Mouse (Mus musculus) megakaryocyte, embryonic 14.5 days (primary cell): Measurements from ENCODE around the gene Sox5. TPM values are rescaled to one million over a fixed set of nuclear protein-coding genes. Genes with fewer than 3 reads are reported as not detected.

Source experiments
- H3K27me3 ChIP-seq: replicated peaks from 2 replicates; pipeline ENCODE3; 2012; ENCODE audit warnings: inconsistent platforms
- H3K36me3 ChIP-seq: replicated peaks from 2 replicates; pipeline ENCODE3; 2012; ENCODE audit warnings: low read length, inconsistent platforms, mixed read lengths
- H3K4me1 ChIP-seq: 2 replicates; pipeline ENCODE4 v1.6.1; 2012; ENCODE audit warnings: inconsistent platforms
- H3K4me3 ChIP-seq: replicated peaks from 2 replicates; pipeline ENCODE3; 2012; ENCODE audit warnings: moderate library complexity, mild to moderate bottlenecking, inconsistent platforms
- H3K9me3 ChIP-seq: 2 replicates; pipeline ENCODE4 v1.6.1; 2012; ENCODE audit warnings: inconsistent platforms
- FLI1 ChIP-seq: IDR thresholded peaks from 2 replicates; pipeline ENCODE4 v1.6.1; 2012; ENCODE audit warnings: low read length, inconsistent platforms, mixed read lengths
- GATA1 ChIP-seq: IDR thresholded peaks from 3 replicates; pipeline ENCODE4 v1.6.1; 2012; ENCODE audit warnings: mixed read lengths, low read length, inconsistent platforms, borderline replicate concordance
- polyA plus RNA-seq: library from polyadenylated mRNA; stranded (reverse); fragments of >175 nt; gene quantifications from 2 replicates; pipeline ENCODE4 v1.2.3, GENCODE M21; 2012; ENCODE audit warnings: low replicate concordance; ENCODE audit not compliant: insufficient read depth

Gene Sox5
- polyA plus RNA-seq, 1 experiment: 0.07 TPM

DNA sequence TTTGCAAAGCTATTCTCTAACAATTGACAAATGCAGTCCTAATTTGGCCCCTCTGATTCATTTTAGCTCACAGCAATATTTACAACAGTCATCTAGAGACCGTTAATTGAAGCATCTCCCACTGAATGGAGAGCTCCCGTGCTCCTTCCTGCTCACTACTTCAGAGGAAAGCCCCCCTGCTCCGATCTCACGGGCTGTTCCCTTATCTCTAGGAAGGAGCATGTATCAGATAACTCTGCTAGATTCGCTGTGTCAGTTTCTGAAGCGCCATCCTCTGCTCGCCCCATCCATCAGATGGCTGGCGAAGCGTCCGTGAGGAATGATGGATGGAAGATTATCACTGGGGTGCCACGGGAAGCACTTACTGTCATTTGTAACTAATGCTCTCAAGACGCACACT is 926.4 kb downstream of the Sox5 start:
- Histone ChIP-seq H3K4me1 (peaks cover 29% of the 10 kb centered on the region), H3K4me3 (no peak overlapping the region), H3K9me3 (no peaks in the 10 kb centered on the region), H3K36me3 (no peaks in the 10 kb centered on the region), H3K27me3 (no peaks in the 10 kb centered on the region)
- TF ChIP-seq GATA1 (no peak), FLI1 (no peak)

DNA sequence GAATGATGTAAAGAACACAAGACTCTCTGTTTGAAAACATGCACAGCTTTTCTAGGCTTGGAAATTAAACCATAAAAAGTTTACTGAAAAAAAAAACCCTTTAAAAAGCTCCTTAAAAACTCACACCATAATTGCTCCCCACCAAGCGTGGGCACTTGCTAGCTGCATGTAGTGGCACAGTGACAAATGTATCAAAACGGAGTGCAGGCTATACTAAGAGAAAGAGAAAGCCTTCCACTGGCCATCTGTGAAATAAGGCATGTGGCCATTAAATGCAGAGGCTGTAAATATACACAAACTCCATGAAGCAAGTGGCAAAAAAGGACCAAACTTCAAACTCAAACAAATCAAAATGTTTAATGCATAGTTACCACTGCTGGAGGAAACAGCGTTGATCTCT is 927.7 kb downstream of the Sox5 start:
- Histone ChIP-seq H3K36me3 (no peaks in the 10 kb centered on the region), H3K4me3 (no peak overlapping the region), H3K27me3 (no peaks in the 10 kb centered on the region), H3K4me1 (peaks cover 22% of the 10 kb centered on the region), H3K9me3 (no peaks in the 10 kb centered on the region)
- TF ChIP-seq GATA1 (no peak), FLI1 (no peak)

- peaks cover 10% of the 10 kb centered on the region for H3K4me1 ChIP-seq
- no peak overlapping the region for H3K4me3 ChIP-seq
- TF ChIP-seq FLI1 (no peak), GATA1 (no peak)
- no peaks in the 10 kb centered on the region for H3K36me3 ChIP-seq
- peaks cover 2% of the 10 kb centered on the region for H3K27me3 ChIP-seq
- no peaks in the 10 kb centered on the region for H3K9me3 ChIP-seq
Observed at GRCm38 (mm10) chr6:143845761-143846160, 936.0 kb downstream of the Sox5 start.

GRCm38 (mm10) chr6:143844701-143844970 is 937.1 kb downstream of the Sox5 start:
- no peaks in the 10 kb centered on the region for H3K9me3 ChIP-seq
- H3K27me3 ChIP-seq: peaks cover 2% of the 10 kb centered on the region
- H3K4me3 ChIP-seq: no peak overlapping the region
- no peaks in the 10 kb centered on the region for H3K36me3 ChIP-seq
- H3K4me1 ChIP-seq: peaks cover 10% of the 10 kb centered on the region
- TF ChIP-seq FLI1 (no peak), GATA1 (no peak)

DNA sequence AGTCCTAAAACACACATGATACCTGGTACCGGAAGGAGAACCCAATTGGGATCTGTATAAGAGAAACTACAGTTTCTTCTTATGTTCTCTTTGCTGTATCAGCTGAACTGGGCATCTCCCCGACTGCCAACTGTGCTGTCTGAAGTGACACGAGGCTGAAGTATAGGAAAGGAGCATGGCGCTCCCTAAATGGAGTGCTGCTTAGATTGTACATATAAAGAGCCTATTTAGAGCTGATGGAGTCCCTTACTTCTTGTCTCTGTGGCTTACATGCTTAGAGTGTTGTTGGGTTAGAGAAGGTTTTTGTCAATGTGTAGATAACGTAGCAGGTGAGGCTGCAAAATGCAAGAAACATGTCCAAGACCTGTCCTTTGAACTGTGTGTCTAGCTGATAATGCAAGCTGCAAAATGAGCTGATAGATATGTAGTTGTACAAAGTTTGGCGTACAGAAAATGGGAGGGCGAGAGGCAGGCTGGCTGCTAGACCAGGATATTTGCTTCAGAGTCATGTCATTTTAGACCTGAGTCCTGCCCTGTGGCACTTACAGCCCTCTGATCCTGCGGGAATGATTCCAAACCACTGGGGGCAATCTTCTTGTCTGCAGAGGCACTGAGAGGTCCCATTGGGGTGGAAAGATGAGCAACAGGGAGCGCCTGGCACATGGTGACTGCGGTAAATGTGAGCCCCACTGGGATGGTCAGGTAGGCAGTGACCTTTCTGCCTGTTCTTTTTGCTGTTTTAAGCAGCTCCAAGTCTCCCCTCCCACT is 937.7 kb downstream of the Sox5 start:
- peaks cover 2% of the 10 kb centered on the region for H3K27me3 ChIP-seq
- TF ChIP-seq GATA1 (no peak), FLI1 (no peak)
- H3K36me3 ChIP-seq: no peaks in the 10 kb centered on the region
- peaks cover 10% of the 10 kb centered on the region for H3K4me1 ChIP-seq
- no peak overlapping the region for H3K4me3 ChIP-seq
- H3K9me3 ChIP-seq: no peaks in the 10 kb centered on the region

DNA sequence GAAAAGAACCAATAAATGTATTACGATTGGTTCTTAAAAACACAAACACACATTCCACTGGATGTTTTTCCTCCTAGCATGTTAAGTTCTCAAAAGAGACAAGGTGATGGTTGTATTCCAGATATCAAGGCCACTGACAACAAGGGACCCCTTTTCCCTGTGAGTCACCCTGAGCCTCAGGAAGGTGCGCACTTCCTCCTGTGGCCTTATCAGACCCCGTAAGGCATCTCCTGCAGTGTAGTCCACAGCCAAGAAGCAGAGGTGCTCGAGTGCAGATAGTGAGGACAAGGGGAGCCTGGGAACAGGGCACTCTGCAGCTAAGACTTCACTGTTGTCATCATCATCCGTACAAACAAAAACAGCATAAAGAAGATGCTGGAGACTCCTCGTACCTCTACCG is 939.8 kb downstream of the Sox5 start:
- TF ChIP-seq FLI1 (no peak), GATA1 (no peak)
- no peaks in the 10 kb centered on the region for H3K9me3 ChIP-seq
- no peak overlapping the region for H3K4me3 ChIP-seq
- H3K36me3 ChIP-seq: no peaks in the 10 kb centered on the region
- H3K4me1 ChIP-seq: peaks cover 10% of the 10 kb centered on the region
- H3K27me3 ChIP-seq: peaks cover 2% of the 10 kb centered on the region

DNA sequence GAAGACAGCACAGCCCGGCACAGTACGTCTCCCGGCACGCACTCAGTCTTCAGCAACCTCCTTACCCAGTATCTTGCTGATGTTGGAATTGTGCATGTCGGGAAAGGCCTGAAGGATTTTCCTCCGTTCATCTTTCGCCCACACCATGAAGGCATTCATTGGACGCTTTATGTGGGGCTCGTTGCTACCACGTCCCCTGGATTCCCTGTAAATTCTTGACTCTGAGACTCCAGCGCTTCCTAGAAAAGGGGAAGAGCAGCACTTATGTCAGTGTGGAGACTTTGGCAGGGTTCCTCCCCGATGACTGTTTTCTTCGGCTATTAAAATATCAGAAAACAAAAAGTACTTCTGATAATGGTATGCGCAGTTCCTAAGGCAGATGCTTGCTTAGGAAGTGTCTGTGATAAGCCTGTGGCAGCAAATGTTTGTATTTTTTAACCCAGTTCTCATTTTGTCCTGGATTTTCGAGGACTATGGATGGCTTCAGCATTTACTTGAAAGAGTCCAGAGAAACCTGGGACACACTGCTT is 940.6 kb downstream of the Sox5 start:
- H3K9me3 ChIP-seq: no peaks in the 10 kb centered on the region
- H3K36me3 ChIP-seq: no peaks in the 10 kb centered on the region
- H3K4me1 ChIP-seq: peaks cover 10% of the 10 kb centered on the region
- TF ChIP-seq GATA1 (no peak), FLI1 (no peak)
- H3K4me3 ChIP-seq: no peak overlapping the region
- peaks cover 2% of the 10 kb centered on the region for H3K27me3 ChIP-seq

GRCm38 (mm10) chr6:143838384-143839076 is 943.2 kb downstream of the Sox5 start:
- H3K4me3 ChIP-seq: no peak overlapping the region
- H3K36me3 ChIP-seq: no peaks in the 10 kb centered on the region
- H3K27me3 ChIP-seq: peaks cover 2% of the 10 kb centered on the region
- TF ChIP-seq GATA1 (no peak), FLI1 (no peak)
- peaks cover 4% of the 10 kb centered on the region for H3K4me1 ChIP-seq
- H3K9me3 ChIP-seq: peaks cover 5% of the 10 kb centered on the region

DNA sequence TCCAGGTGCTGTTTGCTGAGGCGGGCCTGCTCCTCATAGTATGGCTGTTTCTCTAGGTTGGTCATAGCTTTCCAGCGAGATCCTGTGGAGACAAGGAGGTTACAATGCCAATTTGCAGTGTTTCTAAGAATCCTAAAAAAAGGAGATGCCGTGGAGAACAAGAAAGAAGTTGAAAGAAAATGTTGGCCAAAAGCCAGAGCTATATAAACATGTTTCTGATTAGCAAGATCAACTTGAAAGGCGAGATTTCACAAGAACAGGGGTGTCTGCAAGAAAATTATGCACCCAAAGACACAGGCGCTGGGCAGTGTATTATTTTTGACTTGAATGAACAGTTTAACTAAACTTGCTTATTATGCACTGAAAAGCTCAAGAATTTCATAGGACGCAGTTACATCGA is 946.4 kb downstream of the Sox5 start:
- H3K36me3 ChIP-seq: no peaks in the 10 kb centered on the region
- TF ChIP-seq GATA1 (no peak), FLI1 (no peak)
- peaks cover 11% of the 10 kb centered on the region for H3K4me1 ChIP-seq
- no peaks in the 10 kb centered on the region for H3K27me3 ChIP-seq
- H3K4me3 ChIP-seq: no peak overlapping the region
- H3K9me3 ChIP-seq: peaks cover 11% of the 10 kb centered on the region

GRCm38 (mm10) chr6:143833986-143834385 is 947.8 kb downstream of the Sox5 start:
- H3K4me3 ChIP-seq: no peak overlapping the region

More at GRCm38 (mm10) chr6:143833986-143834385, 947.8 kb downstream of the Sox5 start:
- TF ChIP-seq GATA1: no peak
- no peak for TF ChIP-seq FLI1
- peaks cover 11% of the 10 kb centered on the region for H3K4me1 ChIP-seq
- H3K9me3 ChIP-seq: peaks cover 11% of the 10 kb centered on the region
- no peaks in the 10 kb centered on the region for H3K27me3 ChIP-seq
- no peaks in the 10 kb centered on the region for H3K36me3 ChIP-seq
